ENCODE assay signal across 8 mouse cellular contexts in genomic region chr17:65562761-65563160, GRCm38 (mm10). TPM values are rescaled to one million over a fixed set of nuclear protein-coding genes. Genes with fewer than 3 reads are reported as not detected.
DNase-seq lines count a peak whose midpoint lies in the region; ATAC-seq and TF ChIP-seq lines count a peak whose summit lies in the region.

No protein-coding gene starts in this region.

- no peak for ATAC-seq in liver, embryonic 14.5 days (ENCODE audit: insufficient read depth)

- no peaks in the 10 kb centered on the region for H3K9me3 ChIP-seq in liver, embryonic 14.5 days (ENCODE audit: control insufficient read depth, low read length)

- no peaks in the 10 kb centered on the region for H3K36me3 ChIP-seq in liver, embryonic 14.5 days (replicated peaks; ENCODE audit: control insufficient read depth, insufficient read depth, low read depth)

- TF ChIP-seq CTCF in liver, embryonic 14.5 days (IDR thresholded peaks at IDR 0.05; ENCODE audit: low read depth): peak; percentile 66

- H3K4me1 ChIP-seq in liver, embryonic 14.5 days (replicated peaks; ENCODE audit: control insufficient read depth in 2 of 2, insufficient read depth in 2 of 2, low read length in 1 of 2): peaks cover under 1 to 4% of the 10 kb centered on the region in 2 experiments; a peak in 3 of 4 replicates

- H3K27me3 ChIP-seq in liver, embryonic 14.5 days (ENCODE audit: control insufficient read depth, insufficient read depth, low read length): no peaks in the 10 kb centered on the region

- peak; percentile 60 to 62 for DNase-seq in adrenal gland, adult 18-20 months (ENCODE audit: low spot score in 2 of 2)
- no peak for DNase-seq in adrenal gland, postnatal 4 days (ENCODE audit: low spot score in 2 of 2)
- DNase-seq in testis, postnatal 10 days (ENCODE audit: low spot score): peak; percentile 86
- no peak for DNase-seq in testis, postnatal 14 days (ENCODE audit: low spot score)
- DNase-seq in embryo, embryonic 10.5 days (ENCODE audit: low spot score): peak; percentile 88
- peak; percentile 81 for DNase-seq in heart, postnatal 4 days
- peak; percentile 30 to 37 (median 36) for DNase-seq in liver, embryonic 14.5 days (ENCODE audit: low read depth in 3 of 3, low spot score in 3 of 3)
- DNase-seq in right cerebral cortex, postnatal 36 days (ENCODE audit: low spot score in 2 of 2): peak; percentile 32 to 42

- H3K4me2 ChIP-seq in liver, embryonic 14.5 days (ENCODE audit: low read depth): no peak overlapping the region

- H3K27ac ChIP-seq in liver, embryonic 14.5 days: no peak overlapping the region

- WGBS in liver, embryonic 14.5 days (ENCODE audit: insufficient replicate concordance): 1% methylated on average over 5 of the region's 5 CpGs

- TF ChIP-seq EP300 in liver, embryonic 14.5 days (IDR thresholded peaks at IDR 0.05; ENCODE audit: low read depth): no peak

- H3K4me3 ChIP-seq in liver, embryonic 14.5 days (ENCODE audit: insufficient read depth in 1 of 2, low read depth in 2 of 2, low read length in 2 of 2): no peak overlapping the region

- H3K9ac ChIP-seq in liver, embryonic 14.5 days (replicated peaks): no peak overlapping the region

RNA-seq across cellular contexts. Expression of gene Tmem232, which starts 22.2 kb away (rescaled TPM):
- not detected for total RNA-seq in adrenal gland, adult 18-20 months (2021)
- under 1 TPM; 0.11 TPM for total RNA-seq in adrenal gland, postnatal 4 days (2021)
- total RNA-seq in heart, postnatal 4 days (2021): under 1 TPM in 1 of 2 experiments, not detected in 1; 0.14 TPM
- not detected in 2 replicates for polyA plus RNA-seq in liver, embryonic 14.5 days (2012; rRNA removed)
- not detected in 2 replicates for polyA plus RNA-seq in liver, embryonic 14.5 days (2014; fragmentation: Nextera tagmentation; extraction: Ambion mirVana)

RNA-seq across cellular contexts. Expression of gene Vapa, which starts 50.6 kb away (rescaled TPM):
- total RNA-seq in adrenal gland, adult 18-20 months (2021): 100 to 1,000 TPM; 138 to 182 TPM
- 100 to 1,000 TPM; 141 to 143 TPM for total RNA-seq in adrenal gland, postnatal 4 days (2021)
- 100 to 1,000 TPM; 109 to 111 TPM for total RNA-seq in heart, postnatal 4 days (2021)
- 9.0 and 17.1 TPM in 2 replicates for polyA plus RNA-seq in liver, embryonic 14.5 days (2012; rRNA removed)
- polyA plus RNA-seq in liver, embryonic 14.5 days (2014; fragmentation: Nextera tagmentation; extraction: Ambion mirVana): 60.6 and 62.9 TPM in 2 replicates

Comparison
In these comparisons a context has a peak if more than half of its experiments do, and no peak if none do; other contexts are left out.
1. DNase-seq: peak in adrenal gland, adult 18-20 months (2 of 2), testis, postnatal 10 days (single experiment), embryo, embryonic 10.5 days (single experiment), heart, postnatal 4 days (single experiment), liver, embryonic 14.5 days (3 of 3) and right cerebral cortex, postnatal 36 days (2 of 2); none in adrenal gland, postnatal 4 days (0 of 2) and testis, postnatal 14 days (single experiment).